Mouse (Mus musculus) macrophage (primary cell): ENCODE measurements at regions not wholly inside any gene's neighbourhood (a gene's known extent, or its start where the extent isn't known, plus 50 kb on each side); places are given as distances from the start of the nearest gene placed in this dataset.

Source experiments
- H3K27ac ChIP-seq: fragments of 350-480 bp; formaldehyde crosslinking; 2 replicates; pipeline ENCODE4 v1.9.0; 2021
- H3K36me3 ChIP-seq: fragments of 350-480 bp; formaldehyde crosslinking; 2 replicates; pipeline ENCODE4 v1.9.0; 2021; ENCODE audit errors: inconsistent target
- H3K4me3 ChIP-seq: fragments of 350-480 bp; formaldehyde crosslinking; 2 replicates; pipeline ENCODE4 v1.9.0; 2021; ENCODE audit errors: inconsistent target
- H3K79me2 ChIP-seq: fragments of 350-480 bp; formaldehyde crosslinking; 2 replicates; pipeline ENCODE4 v1.9.0; 2021; ENCODE audit errors: inconsistent target
- WGBS: methylation state at CpG from one replicate; pipeline ENCODE4 v1.1.7; 2026; ENCODE audit warnings: inconsistent platforms; ENCODE audit not compliant: missing documents; 5-methylcytosine and 5-hydroxymethylcytosine counted together

GRCm38 (mm10) chr9:116400270-116400669, 225.1 kb upstream of the Tgfbr2 start:
- no peaks in the 10 kb centered on the region for H3K79me2 ChIP-seq
- 71% methylated on average over 2 of the region's 2 CpGs for WGBS
- no peak overlapping the region for H3K4me3 ChIP-seq
- no peak overlapping the region for H3K27ac ChIP-seq
- H3K36me3 ChIP-seq = no peaks in the 10 kb centered on the region

- Histone ChIP-seq H3K36me3 (no peaks in the 10 kb centered on the region), H3K4me3 (no peak overlapping the region), H3K79me2 (no peaks in the 10 kb centered on the region), H3K27ac (no peak overlapping the region)
- 78% methylated on average over 1 of the region's 1 CpGs for WGBS
Measured at GRCm38 (mm10) chr9:116399296-116399695, 224.1 kb upstream of the Tgfbr2 start.

DNA sequence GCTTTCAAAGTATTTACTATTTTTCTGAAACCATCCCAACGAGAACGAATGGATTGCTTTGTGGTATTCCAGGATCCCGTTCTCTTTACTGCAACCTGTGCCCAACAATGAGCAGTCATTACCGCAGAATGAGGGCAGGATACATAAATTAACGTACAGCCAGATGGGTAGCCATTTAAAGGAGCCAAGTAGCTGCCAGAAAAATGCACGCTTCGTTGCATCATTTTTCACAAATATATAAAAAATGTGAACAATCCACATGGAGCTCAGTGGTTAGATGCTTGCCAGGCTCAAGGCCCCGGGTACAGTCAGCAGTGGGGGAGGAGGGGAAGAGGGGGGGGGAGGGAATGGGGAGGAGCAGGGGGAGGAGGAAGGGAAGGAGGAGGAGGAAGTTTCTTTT, 217.1 kb upstream of the Tgfbr2 start:
- no peak overlapping the region for H3K27ac ChIP-seq
- 95% methylated on average over 7 of the region's 8 CpGs for WGBS
- H3K79me2 ChIP-seq = no peaks in the 10 kb centered on the region
- no peaks in the 10 kb centered on the region for H3K36me3 ChIP-seq
- H3K4me3 ChIP-seq = no peak overlapping the region

DNA sequence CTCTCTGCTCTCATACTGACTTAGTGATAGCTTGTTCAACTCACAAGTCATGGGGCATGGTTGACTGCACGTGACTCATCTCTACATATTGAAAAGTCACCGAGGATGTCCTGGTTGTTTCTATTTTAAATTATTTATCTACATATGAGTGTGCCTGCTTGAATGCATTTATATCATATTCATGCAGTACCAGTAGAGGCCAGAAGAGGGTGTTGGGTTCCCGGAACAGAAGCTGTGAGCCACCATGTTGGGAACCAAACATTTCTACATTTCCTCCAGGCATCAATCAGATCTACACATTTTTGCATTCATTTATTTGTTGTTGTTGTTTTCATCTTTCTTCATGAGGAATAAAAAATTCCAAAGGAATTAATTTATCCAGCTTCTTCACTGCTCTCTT, 214.6 kb upstream of the Tgfbr2 start:
- WGBS = 80% methylated on average over 3 of the region's 3 CpGs
- Histone ChIP-seq H3K36me3 (no peaks in the 10 kb centered on the region), H3K79me2 (no peaks in the 10 kb centered on the region), H3K4me3 (no peak overlapping the region), H3K27ac (no peak overlapping the region)

- 45% methylated on average over 8 of the region's 8 CpGs for WGBS
Measured at GRCm38 (mm10) chr9:116388863-116389262, 213.7 kb upstream of the Tgfbr2 start.

DNA sequence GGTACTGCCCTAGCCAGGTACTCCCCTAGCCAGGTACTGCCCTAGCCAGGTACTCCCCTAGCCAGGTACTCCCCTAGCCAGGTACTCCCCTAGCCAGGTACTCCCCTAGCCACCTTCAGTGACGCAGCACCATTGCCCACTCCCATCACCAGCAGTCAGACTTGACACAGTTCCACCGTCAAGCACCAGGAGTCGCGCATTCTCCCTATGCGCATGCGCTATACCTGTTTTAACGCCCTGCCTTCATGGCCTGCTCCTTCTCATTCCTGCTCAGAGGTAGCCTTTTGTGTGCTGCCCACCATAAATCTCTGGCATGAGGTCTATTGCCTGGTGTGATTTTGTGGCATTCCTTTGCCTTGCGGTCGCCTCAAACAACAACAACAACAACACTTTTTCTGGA, 212.9 kb upstream of the Tgfbr2 start:
- no peak overlapping the region for H3K27ac ChIP-seq
- H3K4me3 ChIP-seq = no peak overlapping the region
- WGBS = 96% methylated on average over 9 of the region's 9 CpGs
- no peaks in the 10 kb centered on the region for H3K79me2 ChIP-seq
- H3K36me3 ChIP-seq = no peaks in the 10 kb centered on the region

More at GRCm38 (mm10) chr9:116388863-116389262, 213.7 kb upstream of the Tgfbr2 start:
- no peaks in the 10 kb centered on the region for H3K79me2 ChIP-seq
- no peak overlapping the region for H3K4me3 ChIP-seq
- H3K36me3 ChIP-seq = no peaks in the 10 kb centered on the region
- H3K27ac ChIP-seq = no peak overlapping the region

- Histone ChIP-seq H3K4me3 (no peak overlapping the region), H3K27ac (peak overlapping the region; percentile 57), H3K79me2 (no peaks in the 10 kb centered on the region), H3K36me3 (no peaks in the 10 kb centered on the region)
- WGBS = 23% methylated on average over 21 of the region's 21 CpGs
Measured at GRCm38 (mm10) chr9:116384176-116385076, 209.3 kb upstream of the Tgfbr2 start.

- Histone ChIP-seq H3K4me3 (no peak overlapping the region), H3K79me2 (no peaks in the 10 kb centered on the region)
- 40% methylated on average over 17 of the region's 18 CpGs for WGBS
Measured at GRCm38 (mm10) chr9:116383411-116384101, 208.4 kb upstream of the Tgfbr2 start.

GRCm38 (mm10) chr9:116377706-116378105, 202.5 kb upstream of the Tgfbr2 start:
- no peaks in the 10 kb centered on the region for H3K79me2 ChIP-seq
- H3K36me3 ChIP-seq = no peaks in the 10 kb centered on the region
- H3K27ac ChIP-seq = no peak overlapping the region
- WGBS = 92% methylated on average over 1 of the region's 1 CpGs
- H3K4me3 ChIP-seq = no peak overlapping the region

More at GRCm38 (mm10) chr9:116383411-116384101, 208.4 kb upstream of the Tgfbr2 start:
- peak overlapping the region; percentile 57 for H3K27ac ChIP-seq
- H3K36me3 ChIP-seq = no peaks in the 10 kb centered on the region

DNA sequence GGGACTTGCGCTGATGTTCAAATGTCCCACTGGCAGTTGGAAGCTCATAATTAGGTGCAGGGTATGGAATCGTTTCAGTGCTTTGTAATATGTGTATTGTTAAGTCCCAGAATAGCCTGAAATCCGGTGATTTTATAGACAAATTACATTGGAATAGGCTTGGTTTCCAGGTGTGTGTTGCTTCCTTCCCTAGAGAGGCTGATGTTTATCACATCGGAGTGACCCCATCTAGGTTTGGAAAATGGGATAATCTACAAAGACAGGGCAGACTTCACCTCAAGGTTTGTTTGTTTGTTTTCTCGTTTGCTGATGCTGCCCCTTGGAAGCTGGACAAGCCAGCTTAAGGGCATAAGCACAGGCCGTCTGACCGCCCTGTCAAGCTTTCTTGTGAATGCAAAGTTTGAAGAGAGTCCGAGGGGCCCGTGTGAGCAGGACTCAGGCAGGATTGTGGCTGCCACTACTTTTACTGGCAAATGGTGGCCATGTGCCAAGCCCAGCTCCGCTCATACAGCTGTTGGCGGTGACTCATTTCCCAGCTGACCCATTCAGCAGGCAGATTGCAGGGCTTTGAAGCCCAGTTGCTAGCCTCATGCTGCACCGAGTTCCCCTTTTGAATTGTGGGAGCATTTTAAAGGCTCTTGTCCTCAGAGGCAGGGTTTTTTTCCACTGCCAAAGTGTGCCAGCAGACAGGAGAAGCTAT, 200.6 kb upstream of the Tgfbr2 start:
- peak overlapping the region; percentile 94 for H3K27ac ChIP-seq
- no peaks in the 10 kb centered on the region for H3K36me3 ChIP-seq
- no peak overlapping the region for H3K4me3 ChIP-seq
- H3K79me2 ChIP-seq = no peaks in the 10 kb centered on the region
- 33% methylated on average over 12 of the region's 12 CpGs for WGBS

DNA sequence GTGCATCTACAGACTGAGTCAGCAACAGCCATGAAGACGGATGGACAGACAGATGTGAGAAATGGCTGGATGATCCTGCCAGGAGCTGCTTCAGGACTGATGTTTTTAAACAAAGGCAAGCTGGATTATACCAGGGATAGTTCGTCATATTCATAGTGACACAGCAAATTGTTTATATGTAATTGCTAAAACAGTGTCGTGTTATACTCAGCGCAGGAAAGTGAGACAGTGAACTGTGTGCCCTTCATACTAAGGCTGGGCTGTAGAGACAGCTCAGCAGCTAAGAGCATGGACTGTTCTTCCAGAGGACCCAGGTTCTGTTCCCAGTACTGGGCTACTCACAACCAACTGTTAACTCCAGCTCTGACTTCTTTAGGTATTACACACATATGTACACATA, 199.2 kb upstream of the Tgfbr2 start:
- Histone ChIP-seq H3K27ac (no peak overlapping the region), H3K4me3 (no peak overlapping the region), H3K36me3 (no peaks in the 10 kb centered on the region), H3K79me2 (no peaks in the 10 kb centered on the region)
- 84% methylated on average over 4 of the region's 4 CpGs for WGBS

DNA sequence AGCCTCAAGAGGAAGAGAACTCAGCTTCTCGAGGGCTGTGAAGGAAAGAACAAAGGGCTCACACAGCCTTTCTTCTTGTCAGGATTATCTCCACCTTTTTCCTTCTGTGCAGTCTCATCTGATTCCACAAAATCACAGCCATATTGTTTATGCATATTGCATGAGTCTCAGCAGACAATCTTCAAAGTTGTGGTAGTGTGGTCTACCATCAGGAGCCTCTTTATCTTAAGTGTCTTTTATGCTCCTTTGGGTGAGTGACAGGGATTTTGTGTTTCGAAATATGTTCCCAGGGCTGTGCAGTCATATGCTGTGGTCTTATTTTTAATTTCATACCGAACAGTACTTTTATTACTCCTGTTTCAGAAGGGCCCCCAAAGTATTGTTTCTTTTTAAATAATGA, 198.2 kb upstream of the Tgfbr2 start:
- 66% methylated on average over 3 of the region's 3 CpGs for WGBS
- H3K4me3 ChIP-seq = no peak overlapping the region
- H3K79me2 ChIP-seq = no peaks in the 10 kb centered on the region
- no peak overlapping the region for H3K27ac ChIP-seq
- H3K36me3 ChIP-seq = no peaks in the 10 kb centered on the region

GRCm38 (mm10) chr9:116369059-116369718, 194.0 kb upstream of the Tgfbr2 start:
- Histone ChIP-seq H3K4me3 (no peak overlapping the region), H3K27ac (no peak overlapping the region), H3K79me2 (no peaks in the 10 kb centered on the region), H3K36me3 (no peaks in the 10 kb centered on the region)

GRCm38 (mm10) chr9:116366713-116367112, 191.6 kb upstream of the Tgfbr2 start:
- WGBS = 85% methylated on average over 7 of the region's 7 CpGs
- no peak overlapping the region for H3K4me3 ChIP-seq

More at GRCm38 (mm10) chr9:116366713-116367112, 191.6 kb upstream of the Tgfbr2 start:
- no peaks in the 10 kb centered on the region for H3K79me2 ChIP-seq
- H3K27ac ChIP-seq = peak overlapping the region; percentile 67
- H3K36me3 ChIP-seq = no peaks in the 10 kb centered on the region
